Mouse (Mus musculus) kidney, adult 18-20 months (tissue): ENCODE measurements around the gene Slc35d2.
A peak's percentile ranks its signal among the peaks of the same experiment; 100 is the strongest.

ENCODE experiments used
- DNase-seq: peaks from one replicate; pipeline ENCODE4 v3.0.0; 2021

Gene Slc35d2

GRCm38 (mm10) chr13:64128858-64129615 is at the start of gene Slc35d2:
TSS of gene Slc35d2 (minus strand) at chr13:64129368.
- DNase-seq: peak; percentile 83

GRCm38 (mm10) chr13:64178000-64178399 is 48.8 kb upstream of the Slc35d2 start:
- no peak for DNase-seq

DNA sequence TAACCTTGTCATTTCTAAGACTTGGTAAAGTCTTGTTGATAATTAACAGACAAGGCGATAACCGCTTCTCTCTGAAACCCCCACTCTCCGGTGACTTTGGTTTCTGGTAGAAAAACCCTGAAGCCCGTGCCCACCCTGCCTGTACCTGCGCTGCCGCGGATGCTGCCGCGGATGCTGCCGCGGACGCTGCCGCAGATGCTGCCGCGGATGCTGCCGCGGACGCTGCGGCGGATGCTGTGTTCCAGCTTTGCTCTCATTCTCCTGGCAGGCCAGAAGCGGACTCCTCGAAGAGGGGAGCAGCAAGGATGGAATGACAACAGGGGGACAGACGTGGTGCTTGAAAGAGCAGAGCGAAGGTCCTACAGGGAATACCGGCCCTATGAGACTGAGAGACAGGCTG is 40.6 kb upstream of the Slc35d2 start:
- no peak for DNase-seq

GRCm38 (mm10) chr13:64163147-64163715 is 34.1 kb upstream of the Slc35d2 start:
- DNase-seq: peak; percentile 30

DNA sequence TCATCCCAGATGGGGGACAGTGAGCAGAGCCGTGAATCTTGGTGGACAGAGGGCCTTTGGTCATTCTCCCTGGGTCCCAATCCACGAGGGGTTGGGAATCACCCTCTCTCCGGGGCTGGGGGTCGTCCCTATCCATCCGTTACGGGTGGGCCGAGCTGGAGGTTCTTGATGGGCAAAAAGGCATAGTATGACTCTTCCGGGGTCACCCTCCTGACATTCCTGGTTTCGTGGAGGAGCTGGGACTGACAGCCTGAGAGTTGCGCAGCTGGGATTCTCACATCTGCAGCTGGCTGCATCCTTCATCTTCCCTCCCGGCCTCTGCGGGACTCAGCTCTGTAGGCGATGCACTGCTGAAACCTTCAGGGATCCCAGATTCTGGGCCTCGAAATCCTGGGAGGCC is 33.5 kb upstream of the Slc35d2 start:
- peak; percentile 22 for DNase-seq

- DNase-seq: no peak
These were observed 32.9 kb upstream of the Slc35d2 start for GRCm38 (mm10) chr13:64161916-64162611.

GRCm38 (mm10) chr13:64161548-64161915 is 32.4 kb upstream of the Slc35d2 start, which contains the start of gene Habp4:
TSS of gene Habp4 (plus strand) at chr13:64161824.
- DNase-seq: peak; percentile 98

DNA sequence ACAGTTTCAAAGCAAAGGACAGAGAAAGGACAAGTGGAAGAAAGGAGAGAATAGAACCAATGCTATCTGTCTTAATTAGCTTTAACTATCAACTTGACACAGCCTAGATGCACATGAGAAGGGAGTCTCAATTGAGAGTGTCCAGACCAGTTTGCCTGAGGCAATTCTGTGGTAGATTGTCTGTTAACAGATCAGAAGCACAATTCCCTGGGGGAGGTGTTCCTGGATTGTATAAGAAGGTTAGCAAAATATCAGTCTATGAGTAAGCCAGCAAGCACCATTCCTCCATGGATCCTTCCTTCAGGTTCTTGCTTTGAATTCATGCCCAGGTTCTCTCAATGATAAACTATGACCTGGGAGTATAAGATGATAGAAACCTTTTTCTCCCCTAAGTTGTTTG is 27.8 kb upstream of the Slc35d2 start:
- DNase-seq: no peak

- peak; percentile 38 for DNase-seq
These were observed 26.0 kb upstream of the Slc35d2 start for GRCm38 (mm10) chr13:64155171-64155571.

- no peak for DNase-seq
These were observed 25.5 kb upstream of the Slc35d2 start for GRCm38 (mm10) chr13:64154651-64155050.

GRCm38 (mm10) chr13:64153751-64154267 is 24.6 kb upstream of the Slc35d2 start:
- DNase-seq: peak; percentile 86

- DNase-seq: peak; percentile 95
These were observed 24.0 kb upstream of the Slc35d2 start, which contains the start of gene Zfp367 for GRCm38 (mm10) chr13:64153083-64153682. TSS of gene Zfp367 (minus strand) at chr13:64153202.

DNA sequence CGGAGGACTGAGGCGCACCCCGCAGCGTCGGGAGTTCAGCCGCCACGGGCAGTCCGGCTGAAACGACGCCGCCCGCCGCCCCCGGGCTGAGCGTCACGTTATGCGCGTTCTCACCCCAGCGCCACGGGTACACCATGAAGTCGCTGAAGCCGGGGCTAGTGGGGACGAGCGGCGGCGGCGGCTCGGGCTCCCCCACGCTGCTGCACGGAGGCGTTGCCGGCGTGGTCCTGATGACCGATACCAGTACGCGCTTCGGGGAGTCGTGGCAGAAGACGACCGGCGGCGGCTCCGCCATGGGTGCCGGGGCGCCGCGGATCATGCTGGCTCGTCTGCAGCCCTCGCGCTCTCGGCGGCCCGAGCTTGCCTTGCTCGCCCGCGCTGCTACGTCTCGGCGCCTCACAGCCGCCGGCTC is 23.5 kb upstream of the Slc35d2 start:
- DNase-seq: no peak

GRCm38 (mm10) chr13:64152241-64152669 is 23.1 kb upstream of the Slc35d2 start:
- peak; percentile 88 for DNase-seq

DNA sequence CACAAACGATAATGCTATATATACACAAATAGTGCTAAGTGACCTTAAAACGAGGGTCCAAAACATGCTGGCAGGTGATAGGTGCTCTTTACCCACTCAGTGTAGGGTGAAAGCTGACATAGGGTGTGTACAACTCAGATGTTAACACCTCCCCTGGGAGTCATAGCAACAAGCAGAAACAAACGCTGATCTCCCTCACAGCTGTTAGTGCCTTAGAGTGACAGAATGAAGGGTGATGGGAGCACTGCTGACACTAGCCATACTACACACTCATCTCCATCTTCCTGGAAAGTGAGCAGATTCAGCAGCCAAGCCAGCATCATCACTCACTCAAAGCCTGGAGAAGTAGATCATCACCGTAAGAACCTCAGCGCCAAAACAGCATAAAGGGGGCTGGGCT is 21.0 kb upstream of the Slc35d2 start:
- no peak for DNase-seq

GRCm38 (mm10) chr13:64129616-64130375 is 628 bp upstream of the Slc35d2 start:
- DNase-seq: peak; percentile 75

GRCm38 (mm10) chr13:64126316-64126715 is 2.9 kb downstream of the Slc35d2 start:
- DNase-seq: no peak

DNA sequence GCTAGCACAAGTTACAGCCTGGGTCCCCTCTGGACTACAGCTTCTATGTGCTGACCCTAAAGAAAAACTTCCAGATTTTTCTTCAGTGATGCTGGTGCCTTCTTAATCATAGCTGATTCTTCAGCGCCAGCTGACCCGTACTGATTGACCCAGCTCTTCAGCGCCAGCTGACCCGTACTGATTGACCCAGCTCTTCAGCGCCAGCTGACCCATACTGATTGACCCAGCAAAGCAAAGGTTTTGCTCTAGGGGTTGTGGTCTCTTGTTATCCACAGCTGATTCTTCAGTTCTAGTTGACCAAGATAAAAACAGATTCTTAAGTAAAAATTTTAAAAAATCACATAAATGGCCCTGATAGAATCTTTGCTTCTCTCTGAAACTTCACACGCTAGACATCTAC is 4.3 kb downstream of the Slc35d2 start:
- DNase-seq: no peak

- DNase-seq: no peak
These were observed 5.5 kb downstream of the Slc35d2 start for GRCm38 (mm10) chr13:64123491-64124188.

- no peak for DNase-seq
These were observed 8.4 kb downstream of the Slc35d2 start for GRCm38 (mm10) chr13:64120760-64121159.

DNA sequence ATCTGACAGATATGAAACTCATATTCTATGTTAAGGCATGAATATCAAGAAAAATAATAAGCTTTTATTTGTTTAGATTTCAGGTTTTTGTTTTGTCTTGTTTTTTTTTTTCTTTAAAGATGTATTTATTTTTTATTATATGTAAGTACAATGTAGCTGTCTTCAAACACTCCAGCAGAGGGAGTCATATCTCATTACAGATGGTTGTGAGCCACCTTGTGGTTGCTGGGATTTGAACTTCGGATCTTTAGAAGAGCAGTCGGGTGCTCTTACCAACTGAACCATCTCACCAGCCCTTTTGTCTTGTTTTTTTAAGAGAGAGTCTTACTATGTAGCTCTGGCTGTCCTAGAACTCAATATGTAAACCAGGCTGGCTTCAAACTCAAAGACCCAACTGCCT is 11.7 kb downstream of the Slc35d2 start:
- no peak for DNase-seq

GRCm38 (mm10) chr13:64110421-64110820 is 18.7 kb downstream of the Slc35d2 start:
- no peak for DNase-seq
